Mouse (Mus musculus) lung, embryonic 14.5 days (tissue): Measurements from ENCODE around the gene Fam19a2. TPM values are rescaled to one million over a fixed set of nuclear protein-coding genes. Genes with fewer than 3 reads are reported as not detected.
A peak's percentile ranks its signal among the peaks of the same experiment; 100 is the strongest.

Experiments used
- ATAC-seq: fragments of 200-750 bp; cut with Nextera tagmentation; 2 replicates; pipeline ENCODE4 v1.8.0; 2017; ENCODE audit warnings: mild to moderate bottlenecking, moderate TSS enrichment, moderate library complexity; ENCODE audit not compliant: insufficient read depth
- DNase-seq: peaks from one replicate; pipeline ENCODE4 v3.0.0-alpha.2; 2015
- H3K27ac ChIP-seq: fragments of 300-500 bp; sonication (generic); 2 replicates; pipeline ENCODE4 v1.5.1; 2014; ENCODE audit warnings: low read depth, mild to moderate bottlenecking, moderate library complexity
- H3K27me3 ChIP-seq: fragments of 300-500 bp; sonication (generic); 2 replicates; pipeline ENCODE4 v1.6.1; 2014; ENCODE audit warnings: low read length, control low read depth; ENCODE audit not compliant: insufficient read depth
- H3K36me3 ChIP-seq: fragments of 300-500 bp; sonication (generic); 2 replicates; pipeline ENCODE4 v1.6.1; 2014; ENCODE audit warnings: control low read depth; ENCODE audit not compliant: insufficient read depth
- H3K4me1 ChIP-seq: fragments of 300-500 bp; sonication (generic); 2 replicates; pipeline ENCODE4 v1.6.1; 2014; ENCODE audit warnings: antibody characterized with exemption, control low read depth; ENCODE audit not compliant: insufficient read depth
- H3K4me2 ChIP-seq: fragments of 300-500 bp; sonication (generic); 2 replicates; pipeline ENCODE4 v1.6.1; 2014; ENCODE audit warnings: mild to moderate bottlenecking
- H3K4me3 ChIP-seq: fragments of 300-500 bp; sonication (generic); 2 replicates; pipeline ENCODE4 v1.5.1; 2014; ENCODE audit warnings: low read depth, low read length
- H3K9ac ChIP-seq: fragments of 300-500 bp; sonication (generic); 2 replicates; pipeline ENCODE4 v1.6.1; 2014
- H3K9me3 ChIP-seq: fragments of 300-500 bp; sonication (generic); 2 replicates; pipeline ENCODE4 v1.6.1; 2016; ENCODE audit warnings: low read depth, low read length, control low read depth
- CTCF ChIP-seq: IDR thresholded peaks from 2 replicates; pipeline ENCODE4 v1.5.1; 2016; ENCODE audit warnings: antibody characterized with exemption, low read depth
- WGBS: fragments of 180-500 bp; shearing (Covaris S2); extraction: QIAGEN DNeasy Blood & Tissue Kit; methylation state at CpG from one replicate; pipeline ENCODE4 v1.1.7; 2014; 5-methylcytosine and 5-hydroxymethylcytosine counted together
- polyA plus RNA-seq: library from polyadenylated mRNA; unstranded; fragments of >200 nt; fragmentation: Nextera tagmentation; extraction: Ambion mirVana; gene quantifications from 2 replicates; pipeline ENCODE4 v1.2.1, GENCODE M21; 2014

The Fam19a2 gene
- 1.0 and 1.1 TPM in 2 replicates for polyA plus RNA-seq

DNA sequence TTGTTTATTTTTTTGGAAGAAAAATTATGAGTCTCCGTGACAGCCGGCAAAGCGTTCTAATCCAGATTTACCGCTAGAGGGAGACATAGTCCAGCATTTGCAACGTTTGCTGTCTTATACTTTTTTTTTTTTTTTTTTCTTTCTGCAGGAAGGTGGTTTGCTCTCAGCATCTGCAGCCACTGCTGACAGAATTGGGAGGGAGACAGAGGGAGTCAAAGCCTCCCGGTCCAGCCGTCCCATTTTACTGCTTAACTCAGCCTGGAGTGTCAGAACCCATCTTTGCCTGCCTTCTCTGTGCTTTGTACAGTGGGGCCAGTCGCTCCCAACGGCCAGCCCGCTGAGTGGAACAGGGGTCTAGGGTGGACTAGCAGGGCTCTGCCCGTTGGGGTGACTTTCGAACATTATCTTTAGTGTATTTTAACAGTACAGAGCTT, at the start of gene Fam19a2:
Gene Fam19a2, plus strand, starts transcription at position 121 of the 434 bp plus-strand sequence.
- Histone ChIP-seq H3K27me3 (peaks cover 37% of the 10 kb centered on the region), H3K9me3 (no peaks in the 10 kb centered on the region), H3K4me1 (no peaks in the 10 kb centered on the region), H3K9ac (peak within 1 kb of the TSS; percentile 28), H3K27ac (no peak within 1 kb of the TSS), H3K4me2 (peak within 1 kb of the TSS; percentile 94), H3K4me3 (peak within 1 kb of the TSS; percentile 53), H3K36me3 (no peaks in the 10 kb centered on the region)
- ATAC-seq = peak; percentile 59
- WGBS = under 1% methylated on average over 12 of the region's 12 CpGs
- peak; percentile 79 for TF ChIP-seq CTCF
- DNase-seq = peak; percentile 95

DNA sequence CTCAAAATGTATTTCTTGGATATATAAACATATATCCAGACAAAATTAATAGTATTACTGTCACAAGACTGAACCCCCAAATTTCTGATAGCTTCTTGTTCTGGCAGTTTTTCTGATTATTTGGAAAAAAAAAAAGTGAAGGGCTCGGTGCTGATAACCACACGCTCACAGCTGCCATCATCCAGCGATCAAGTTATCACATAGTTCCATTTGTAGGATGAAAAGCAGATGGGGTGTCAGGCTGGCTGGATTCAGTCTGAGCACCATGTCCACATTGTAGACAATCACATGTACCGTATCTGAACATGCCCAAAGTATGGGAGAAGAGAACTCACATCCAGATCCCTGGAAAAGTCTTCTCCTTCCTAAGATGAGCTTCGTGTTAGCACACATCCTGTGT, 41.0 kb upstream of the Fam19a2 start:
- H3K9ac ChIP-seq = no peak overlapping the region
- no peaks in the 10 kb centered on the region for H3K36me3 ChIP-seq
- ATAC-seq (no peak), DNase-seq (no peak)
- no peaks in the 10 kb centered on the region for H3K4me1 ChIP-seq
- WGBS = 80% methylated on average over 5 of the region's 5 CpGs
- no peak overlapping the region for H3K4me3 ChIP-seq
- H3K27ac ChIP-seq = no peak overlapping the region
- H3K9me3 ChIP-seq = no peaks in the 10 kb centered on the region
- TF ChIP-seq CTCF = no peak
- no peaks in the 10 kb centered on the region for H3K27me3 ChIP-seq
- no peak overlapping the region for H3K4me2 ChIP-seq

DNA sequence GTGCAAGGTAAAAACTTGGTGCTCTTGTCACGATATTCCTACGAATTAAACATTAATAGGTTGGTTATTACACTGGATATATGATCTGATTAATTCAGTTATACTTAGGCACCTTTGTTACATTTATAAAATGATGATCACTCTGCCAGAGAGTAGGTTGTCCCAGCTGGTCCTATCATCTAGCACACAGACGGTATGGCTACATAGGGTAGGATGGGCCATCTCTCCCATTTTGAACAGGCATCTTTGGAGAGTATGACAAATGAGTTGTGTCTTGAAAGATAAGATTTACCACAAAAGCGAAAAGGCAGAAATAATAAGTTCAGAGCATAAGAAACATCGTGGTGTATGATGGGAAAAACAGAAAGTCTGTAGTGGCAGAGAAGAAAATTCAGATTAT, 34.4 kb upstream of the Fam19a2 start:
- no peak overlapping the region for H3K9ac ChIP-seq
- TF ChIP-seq CTCF = no peak
- DNase-seq = no peak
- H3K36me3 ChIP-seq = no peaks in the 10 kb centered on the region
- no peak overlapping the region for H3K4me2 ChIP-seq
- no peaks in the 10 kb centered on the region for H3K9me3 ChIP-seq
- 88% methylated on average over 5 of the region's 5 CpGs for WGBS
- no peaks in the 10 kb centered on the region for H3K27me3 ChIP-seq
- H3K4me1 ChIP-seq = no peaks in the 10 kb centered on the region
- H3K4me3 ChIP-seq = no peak overlapping the region
- no peak for ATAC-seq
- H3K27ac ChIP-seq = no peak overlapping the region

DNA sequence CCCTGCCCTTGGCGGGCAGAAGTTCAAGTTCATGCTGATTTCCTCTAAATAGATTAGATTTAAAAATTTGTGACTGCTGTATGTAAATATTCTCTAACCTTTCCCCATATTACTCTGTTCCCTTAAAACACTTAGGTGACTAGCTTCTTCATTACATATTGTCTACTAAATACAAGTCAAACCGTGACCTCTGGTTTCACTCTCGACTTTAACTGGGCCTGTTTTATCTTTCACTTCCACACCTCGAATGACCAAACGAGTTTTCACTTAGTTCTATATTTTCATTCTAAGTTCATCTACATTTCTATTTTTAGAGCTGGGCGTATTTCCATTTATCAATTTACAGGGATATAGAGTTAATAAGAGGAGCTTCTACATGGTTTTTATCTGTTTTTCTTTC, 15.7 kb upstream of the Fam19a2 start:
- H3K4me1 ChIP-seq = no peaks in the 10 kb centered on the region
- H3K36me3 ChIP-seq = no peaks in the 10 kb centered on the region
- DNase-seq = no peak
- no peak overlapping the region for H3K9ac ChIP-seq
- no peaks in the 10 kb centered on the region for H3K9me3 ChIP-seq
- WGBS = 80% methylated on average over 6 of the region's 6 CpGs
- H3K27ac ChIP-seq = no peak overlapping the region
- H3K4me2 ChIP-seq = no peak overlapping the region
- H3K4me3 ChIP-seq = no peak overlapping the region
- TF ChIP-seq CTCF = no peak
- ATAC-seq = no peak
- no peaks in the 10 kb centered on the region for H3K27me3 ChIP-seq

DNA sequence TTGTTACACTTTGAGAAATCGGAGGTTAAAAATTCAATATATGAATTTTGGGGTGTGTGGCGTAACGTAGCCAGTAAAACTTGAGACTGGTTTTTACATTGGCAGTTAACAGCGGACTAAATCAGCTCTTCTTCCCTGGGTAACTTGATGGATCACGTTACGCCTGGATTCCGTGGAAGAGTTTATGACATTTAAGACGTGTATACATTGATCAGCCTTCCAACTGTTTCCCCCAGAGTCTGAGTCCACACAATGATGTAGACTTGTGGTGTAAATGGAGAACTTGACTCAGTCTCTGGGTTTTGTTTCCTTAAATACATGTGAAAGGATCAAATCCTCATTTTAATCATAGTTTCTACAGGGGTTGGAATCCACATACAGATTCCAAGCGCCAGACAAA, 11.9 kb upstream of the Fam19a2 start:
- no peak overlapping the region for H3K9ac ChIP-seq
- ATAC-seq = no peak
- H3K4me1 ChIP-seq = no peaks in the 10 kb centered on the region
- no peak overlapping the region for H3K4me2 ChIP-seq
- DNase-seq = no peak
- 69% methylated on average over 9 of the region's 9 CpGs for WGBS
- no peak overlapping the region for H3K4me3 ChIP-seq
- no peaks in the 10 kb centered on the region for H3K27me3 ChIP-seq
- H3K36me3 ChIP-seq = no peaks in the 10 kb centered on the region
- TF ChIP-seq CTCF = no peak
- H3K27ac ChIP-seq = no peak overlapping the region
- H3K9me3 ChIP-seq = no peaks in the 10 kb centered on the region

DNA sequence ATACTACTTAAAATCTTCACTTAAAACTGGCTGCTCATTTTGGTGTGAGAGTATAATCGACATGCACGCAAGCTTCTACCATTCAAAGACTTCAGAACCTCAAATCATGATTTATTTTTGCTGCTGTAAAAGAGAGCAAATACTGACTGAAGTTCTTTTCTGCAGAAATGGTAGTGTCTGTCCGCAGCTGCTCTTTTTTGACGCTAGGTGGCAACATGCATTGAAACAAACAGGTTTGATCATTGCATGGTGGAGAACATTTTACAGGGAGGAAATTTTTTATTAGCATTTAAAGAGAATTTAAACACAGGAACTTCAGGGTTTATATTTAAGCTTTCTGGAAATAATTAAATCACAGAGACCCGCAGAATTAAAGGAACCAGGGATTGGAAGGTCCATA, 9.5 kb upstream of the Fam19a2 start:
- DNase-seq (peak; percentile 75), ATAC-seq (no peak)
- Histone ChIP-seq H3K36me3 (no peaks in the 10 kb centered on the region), H3K4me1 (no peaks in the 10 kb centered on the region), H3K27me3 (no peaks in the 10 kb centered on the region), H3K9ac (no peak overlapping the region), H3K9me3 (no peaks in the 10 kb centered on the region), H3K27ac (no peak overlapping the region), H3K4me2 (no peak overlapping the region), H3K4me3 (no peak overlapping the region)
- TF ChIP-seq CTCF = peak; percentile 63
- 40% methylated on average over 5 of the region's 5 CpGs for WGBS

DNA sequence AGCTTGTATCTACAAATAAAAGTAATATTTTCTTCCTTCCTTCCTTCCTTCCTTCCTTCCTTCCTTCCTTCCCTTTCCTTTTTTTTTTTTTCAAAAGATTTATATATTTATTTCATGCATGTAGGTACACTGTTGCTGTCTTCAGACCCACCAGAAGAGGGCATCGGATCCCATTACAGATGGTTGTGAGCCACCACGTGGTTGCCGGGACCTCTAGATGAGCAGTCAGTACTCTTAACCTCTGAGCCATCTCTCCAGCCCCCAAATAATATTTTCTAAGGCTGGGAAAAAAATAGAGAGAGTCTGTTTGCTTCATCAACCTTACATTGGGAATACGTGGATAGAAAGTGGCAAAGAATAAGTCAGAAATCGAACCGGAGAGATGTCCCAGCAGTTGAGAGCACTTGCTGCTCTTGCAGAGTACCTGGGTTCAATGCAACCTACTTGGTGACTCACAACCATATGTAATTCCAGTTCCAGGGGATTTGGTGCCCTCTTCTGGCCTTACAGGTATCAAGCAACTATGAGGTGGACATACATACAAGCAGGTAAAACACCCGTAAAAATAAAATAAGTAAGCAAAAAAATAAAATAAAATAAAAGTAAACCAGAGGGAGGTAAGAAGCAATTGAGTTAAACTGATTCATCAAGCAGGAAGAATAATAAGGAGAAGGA, 8.0 kb upstream of the Fam19a2 start:
- no peak for ATAC-seq
- WGBS = 73% methylated on average over 7 of the region's 7 CpGs
- Histone ChIP-seq H3K4me3 (no peak overlapping the region), H3K27ac (no peak overlapping the region), H3K9me3 (no peaks in the 10 kb centered on the region), H3K4me2 (no peak overlapping the region), H3K27me3 (peaks cover 5% of the 10 kb centered on the region; the same call in 1 of the 2 replicates), H3K36me3 (no peaks in the 10 kb centered on the region), H3K9ac (no peak overlapping the region), H3K4me1 (no peaks in the 10 kb centered on the region)
- no peak for DNase-seq
- no peak for TF ChIP-seq CTCF
